Mouse (Mus musculus) liver, adult 2 months (tissue): Measurements from ENCODE around the gene Ccnq.

Source experiments
- CTCF ChIP-seq: fragments of 200-500 bp; IDR thresholded peaks from 2 replicates; pipeline ENCODE4 v1.5.1; 2011; ENCODE audit warnings: low read depth, low read length, control low read depth
- POLR2A ChIP-seq: fragments of 200-500 bp; IDR thresholded peaks from 2 replicates; pipeline ENCODE4 v1.6.1; 2011; ENCODE audit warnings: low read length, control low read depth; ENCODE audit not compliant: insufficient read depth; ENCODE audit errors: extremely low read depth

GRCm38 (mm10) chr11:78764820-78765219 lies 13.3 kb upstream of the Ccnq start:
- TF ChIP-seq CTCF (no peak), POLR2A (no peak)
